Mouse (Mus musculus) gastrocnemius, adult 8-10 months (tissue): ENCODE measurements around the gene Gm21874. TPM values are rescaled to one million over a fixed set of nuclear protein-coding genes. Genes with fewer than 3 reads are reported as not detected.
"Not testable (repeated sequence)": the region's sequence is repeated elsewhere in the genome, so short reads cannot be mapped to it uniquely, and the experiment has no call there.

Experiments used
- DNase-seq, 2 experiments: peaks; one replicate each; pipeline ENCODE4 v3.0.0; 2022; ENCODE audit warnings: low spot score in 2 of 2
- total RNA-seq, 4 experiments: library from RNA; stranded (reverse); gene quantifications; 2 replicates each; pipeline ENCODE4 v1.2.4; 2022

Gm21874 gene
- total RNA-seq, result not detected

DNA sequence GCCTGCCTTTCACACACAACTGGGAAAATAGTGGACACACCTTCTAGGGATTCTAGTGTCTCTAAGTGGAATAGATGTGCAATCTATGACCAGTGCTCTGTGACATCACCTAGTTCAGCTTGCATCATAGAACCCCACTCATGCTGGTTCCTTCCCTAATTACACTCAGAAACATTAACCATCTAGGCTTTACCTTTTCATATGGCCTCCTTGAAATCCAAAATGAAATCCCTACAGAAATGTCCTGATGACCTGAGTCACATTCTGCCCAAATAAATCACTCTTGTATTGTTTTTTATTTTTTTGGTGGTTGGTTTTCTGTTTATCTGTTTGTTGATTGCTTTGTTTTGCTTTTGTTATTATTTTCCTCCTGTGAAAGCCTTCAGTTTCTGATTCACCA, at the start of gene Gm21874:
Gene Gm21874 (minus strand): TSS at position 101 of the 400 bp plus-strand sequence.
- DNase-seq, result not testable (repeated sequence)

Other genes with a start within 250 kb of the Gm21874 start
- gene Gm21721, start 214.0 kb downstream of the Gm21874 start, total RNA-seq, result not detected
- not detected for gene Gm21812, start 69.0 kb downstream of the Gm21874 start, total RNA-seq